Mouse (Mus musculus) liver (tissue): Measurements from ENCODE around the gene Olfr593.
"Not testable (repeated sequence)": the region's sequence is repeated elsewhere in the genome, so short reads cannot be mapped to it uniquely, and the experiment has no call there.

Source experiments
- DNase-seq: peaks from one replicate; pipeline ENCODE4 v3.0.0-alpha.2; 2020; ENCODE audit warnings: mixed read lengths

Gene Olfr593

DNA sequence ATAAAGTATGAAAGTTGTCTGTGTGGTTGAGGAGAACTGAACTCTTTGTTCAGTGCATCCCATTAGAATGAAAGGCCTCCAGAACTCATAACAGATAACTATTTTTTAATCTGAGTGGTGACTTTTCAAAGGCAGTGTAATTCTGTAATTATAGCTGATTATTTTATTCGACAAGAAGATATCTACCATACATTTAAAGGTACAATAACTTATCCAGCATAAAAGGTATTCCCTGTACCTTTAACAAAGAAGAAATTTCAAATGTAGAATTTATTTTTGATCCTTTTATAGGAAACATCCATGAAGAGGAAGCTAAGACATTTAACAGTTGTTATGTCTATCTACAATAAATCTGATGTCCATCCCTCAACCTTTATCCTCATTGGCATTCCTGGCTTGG lies at the start of gene Olfr593:
Gene Olfr593, plus strand, starts transcription at position 301 of the 400 bp plus-strand sequence.
- no peak for DNase-seq

DNA sequence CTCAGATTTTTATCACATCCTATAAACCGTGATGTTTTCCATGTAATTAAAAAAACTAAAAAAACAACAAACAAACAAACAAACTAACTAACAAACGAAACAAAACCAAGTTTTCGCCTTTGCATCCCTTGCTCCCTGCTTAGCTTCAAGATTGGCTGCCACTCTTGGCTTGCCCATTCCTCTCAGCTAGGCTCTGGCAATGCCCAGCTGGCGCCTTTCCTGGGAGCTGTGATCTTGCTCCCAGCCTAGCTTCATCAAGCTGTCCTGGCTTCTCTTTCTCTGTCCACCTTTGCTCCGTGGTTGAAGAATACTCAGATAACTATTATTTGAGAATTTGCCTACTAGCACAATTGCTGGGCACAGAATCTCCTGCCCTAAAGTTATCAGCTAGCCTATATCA lies 42.0 kb upstream of the Olfr593 start:
- DNase-seq = no peak

DNA sequence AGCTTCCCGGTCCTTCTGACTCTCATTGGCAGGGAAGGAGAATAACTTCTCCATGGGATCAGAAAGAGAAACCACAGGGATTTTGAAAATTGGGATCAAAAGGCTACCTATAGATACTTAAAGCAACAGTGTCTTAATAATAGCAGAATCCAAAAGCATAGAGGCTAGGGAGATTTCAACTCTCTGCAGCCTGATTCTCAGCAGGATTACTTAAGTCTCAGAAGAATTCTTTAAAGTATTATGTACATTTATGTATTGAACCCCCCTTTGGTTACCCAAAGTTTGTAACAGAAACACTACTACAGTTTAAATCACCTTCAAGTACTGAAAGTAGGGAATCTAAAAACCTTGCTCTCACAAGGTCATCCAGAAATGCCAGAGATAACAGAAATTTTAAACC lies 33.4 kb upstream of the Olfr593 start, which contains the start of gene Olfr591:
Gene Olfr591, minus strand, starts transcription at position 101 of the 400 bp plus-strand sequence.
- no peak for DNase-seq

DNA sequence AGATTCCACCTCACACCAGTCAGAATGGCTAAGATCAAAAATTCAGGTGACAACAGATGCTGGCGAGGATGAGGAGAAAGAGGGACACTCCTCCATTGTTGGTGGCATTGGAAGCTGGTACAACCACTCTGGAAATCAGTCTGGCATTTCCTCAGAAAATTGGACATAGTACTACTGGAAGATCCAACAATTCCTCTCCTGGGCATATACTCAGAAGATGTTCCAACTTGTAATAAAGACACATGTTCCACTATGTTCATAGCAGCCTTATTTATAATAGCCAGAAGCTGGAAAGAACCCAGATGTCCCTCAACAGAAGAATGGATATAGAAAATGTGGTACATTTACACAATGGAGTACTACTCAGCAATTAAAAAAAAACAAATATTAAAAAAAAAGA lies 27.2 kb upstream of the Olfr593 start, which contains the start of gene Olfr592:
Gene Olfr592, plus strand, starts transcription at position 301 of the 400 bp plus-strand sequence.
- not testable (repeated sequence) for DNase-seq

DNA sequence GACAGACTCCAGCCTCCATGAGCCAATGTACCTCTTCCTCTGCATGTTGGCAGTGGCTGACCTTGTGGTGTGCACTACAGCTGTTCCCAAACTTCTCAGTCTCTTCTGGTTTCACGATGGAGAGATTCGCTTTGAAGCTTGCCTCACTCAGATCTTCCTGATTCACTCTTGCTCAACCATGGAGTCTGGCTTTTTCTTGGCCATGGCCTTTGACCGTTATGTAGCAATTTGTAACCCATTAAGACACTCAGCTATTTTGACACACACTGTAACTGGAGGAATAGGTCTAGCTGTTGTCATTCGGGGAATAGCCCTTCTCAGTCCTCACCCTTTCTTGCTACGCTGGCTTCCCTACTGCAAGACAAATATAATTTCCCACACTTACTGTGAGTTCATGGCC lies 388 bp downstream of the Olfr593 start:
- DNase-seq = not testable (repeated sequence)

DNA sequence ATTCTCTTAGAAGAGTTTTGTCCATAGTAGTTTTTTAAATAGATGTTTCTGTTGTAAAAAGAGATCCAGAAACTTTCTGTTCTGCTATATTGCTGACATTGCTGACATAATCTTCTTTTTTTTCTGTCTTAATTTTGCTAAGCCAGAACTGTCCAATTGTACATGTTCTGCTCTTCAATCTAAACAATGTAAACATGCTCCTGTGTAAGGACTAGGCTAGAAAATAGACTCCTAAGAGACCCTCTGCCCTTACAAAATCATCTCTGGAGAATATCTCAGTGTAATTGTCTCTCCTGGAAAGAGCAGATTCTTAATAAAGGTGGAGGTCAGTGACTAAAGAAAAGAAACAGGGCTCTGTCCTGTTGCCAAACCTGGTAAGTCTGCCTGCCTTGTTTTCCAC lies 5.0 kb downstream of the Olfr593 start, which contains the start of gene Olfr594:
Gene Olfr594, plus strand, starts transcription at position 301 of the 400 bp plus-strand sequence.
- no peak for DNase-seq

GRCm38 (mm10) chr7:103252405-103252804 lies 40.7 kb downstream of the Olfr593 start, which contains the start of gene Usp17ld:
Gene Usp17ld (minus strand): TSS chr7:103252505.
- not testable (repeated sequence) for DNase-seq
